Mouse (Mus musculus) heart, adult 2 months (tissue): ENCODE results near the gene Klf8.

Experiments
- CTCF ChIP-seq: fragments of 200-600 bp; IDR thresholded peaks from 2 replicates; pipeline ENCODE4 v1.8.1; 2022; ENCODE audit warnings: antibody characterized with exemption, mild to moderate bottlenecking, moderate library complexity
- EP300 ChIP-seq: fragments of 200-500 bp; IDR thresholded peaks from 2 replicates; pipeline ENCODE4 v1.6.1; 2011; ENCODE audit warnings: low read depth, low read length, control low read depth; ENCODE audit not compliant: insufficient read depth
- POLR2A ChIP-seq: fragments of 200-500 bp; IDR thresholded peaks from 2 replicates; pipeline ENCODE4 v1.6.1; 2011; ENCODE audit warnings: mild to moderate bottlenecking, low read depth, low read length, control low read depth; ENCODE audit not compliant: insufficient read depth

GRCm38 (mm10) chrX:153255504-153255903, 18.2 kb downstream of the Klf8 start:
- TF ChIP-seq CTCF: no peak
- no peak for TF ChIP-seq POLR2A
- no peak for TF ChIP-seq EP300
